Mouse (Mus musculus): ENCODE results near the gene Mad2l2.
"Not testable (repeated sequence)": the region's sequence is repeated elsewhere in the genome, so short reads cannot be mapped to it uniquely, and the experiment has no call there.

The Mad2l2 gene

DNA sequence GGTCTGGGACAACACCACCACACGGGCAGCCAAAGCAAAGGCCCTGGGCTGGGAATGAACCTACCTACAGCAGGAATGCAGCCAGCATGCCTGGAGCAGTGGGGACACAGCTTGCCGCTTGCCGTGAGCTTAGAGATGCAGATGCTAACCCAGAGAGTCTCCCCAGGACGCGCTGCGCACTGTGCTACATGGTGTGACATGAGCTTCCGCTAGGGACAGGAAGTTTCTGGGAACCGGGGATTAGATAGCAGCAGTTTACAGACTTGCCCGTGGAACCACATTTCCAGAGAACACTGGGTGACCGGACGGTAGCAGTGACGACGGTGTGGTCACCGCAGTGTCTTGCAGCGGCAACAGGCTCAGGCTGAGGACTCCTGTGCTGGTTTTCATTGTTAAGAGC, 39.4 kb downstream of the Mad2l2 start:
- no peak for DNase-seq (ENCODE audit: low spot score in 2 of 2)

DNA sequence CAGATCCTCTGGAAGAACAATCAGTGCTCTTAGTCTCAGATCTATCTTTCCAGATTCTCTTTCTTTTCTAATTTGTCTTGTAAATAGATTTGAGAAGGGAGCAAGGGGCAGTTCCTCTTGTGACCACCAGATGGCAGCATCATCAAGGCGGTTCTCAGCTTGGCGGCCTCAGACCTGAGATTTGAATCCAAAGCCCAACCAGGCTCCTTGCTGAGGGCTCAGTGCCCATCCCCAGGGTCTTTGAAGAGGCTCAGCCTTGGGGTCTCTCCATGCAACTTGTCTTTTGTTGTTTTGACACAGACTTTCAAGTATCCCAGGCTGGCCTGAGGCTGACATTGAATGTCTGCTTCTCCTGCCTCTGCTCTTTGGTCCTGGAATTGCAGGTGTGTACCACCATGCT, 40.7 kb downstream of the Mad2l2 start:
- DNase-seq (ENCODE audit: low spot score in 2 of 2): peak in 1 of 2 experiments; percentile 23

DNA sequence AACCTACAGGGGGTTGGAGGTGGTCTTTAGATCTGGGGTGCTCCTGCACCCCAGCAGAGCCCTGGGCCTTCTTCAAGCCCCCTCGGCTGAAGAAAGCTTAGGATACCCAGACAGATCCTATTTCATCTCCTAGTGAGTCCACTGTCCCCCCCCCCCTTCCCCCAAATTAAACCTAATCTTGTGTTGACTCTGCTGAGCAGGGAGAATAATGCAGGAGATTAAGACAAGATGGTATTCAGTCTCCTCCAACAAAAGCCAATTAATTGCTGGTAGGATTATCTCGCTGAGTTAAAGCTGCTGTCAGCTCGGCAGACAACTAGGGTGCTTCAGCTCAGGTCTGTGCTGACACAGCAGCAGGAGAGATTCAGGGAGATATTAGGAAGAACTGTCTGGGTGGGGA, 41.1 kb downstream of the Mad2l2 start:
- no peak for DNase-seq (ENCODE audit: low spot score in 2 of 2)

DNA sequence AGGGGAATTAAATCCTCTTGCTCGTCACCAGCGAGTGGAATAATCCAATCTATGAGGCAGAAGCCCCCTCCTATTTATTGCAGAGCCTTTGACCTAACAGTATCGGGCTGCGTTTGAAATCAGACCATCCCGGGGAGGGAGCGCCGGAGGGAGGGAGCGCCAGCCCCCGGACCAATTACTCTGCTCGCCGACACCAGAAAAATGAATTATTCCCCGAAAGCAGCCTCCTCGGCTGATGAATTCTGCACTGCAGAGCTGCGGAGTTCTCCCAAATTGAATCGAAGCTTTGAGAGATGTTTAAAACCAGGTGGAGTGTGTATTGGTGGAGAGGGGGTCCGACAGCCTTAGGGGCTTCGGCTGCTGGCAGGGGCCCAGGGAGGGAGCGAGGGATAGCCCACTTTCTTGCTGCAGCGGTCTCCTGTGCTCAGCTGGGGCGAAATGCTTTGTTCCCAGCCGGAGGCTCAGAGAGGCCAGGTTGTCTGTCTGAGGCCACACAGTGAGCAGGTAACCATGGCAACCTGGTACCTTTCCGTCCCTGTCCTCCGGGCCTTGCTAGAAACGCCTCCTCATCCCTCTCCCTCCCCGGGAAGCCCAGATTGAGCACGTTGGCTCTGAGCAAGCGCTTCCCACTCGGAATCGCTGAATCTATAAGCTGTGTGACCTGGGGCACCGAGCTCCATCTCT, 43.8 kb downstream of the Mad2l2 start:
- DNase-seq (ENCODE audit: low spot score in 2 of 2): no peak

DNA sequence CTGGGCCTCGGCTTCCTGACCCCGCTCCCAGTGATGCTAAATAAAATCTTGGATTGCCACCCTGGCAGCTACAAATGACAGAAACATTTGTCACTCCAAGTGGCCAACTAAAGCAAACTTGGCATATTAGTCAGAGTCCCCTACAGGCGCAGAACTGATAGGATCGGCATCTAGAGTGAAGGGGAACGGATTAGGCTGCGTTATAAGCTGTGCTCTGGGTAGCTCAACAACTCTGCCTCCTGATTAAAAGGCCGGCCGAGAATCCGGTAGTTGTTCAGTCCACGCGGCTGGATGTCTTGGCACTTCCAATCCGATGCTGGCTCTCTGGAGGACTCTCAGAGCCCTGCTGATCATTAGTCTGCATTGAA, 44.3 kb downstream of the Mad2l2 start:
- no peak for DNase-seq (ENCODE audit: low spot score in 2 of 2)

DNA sequence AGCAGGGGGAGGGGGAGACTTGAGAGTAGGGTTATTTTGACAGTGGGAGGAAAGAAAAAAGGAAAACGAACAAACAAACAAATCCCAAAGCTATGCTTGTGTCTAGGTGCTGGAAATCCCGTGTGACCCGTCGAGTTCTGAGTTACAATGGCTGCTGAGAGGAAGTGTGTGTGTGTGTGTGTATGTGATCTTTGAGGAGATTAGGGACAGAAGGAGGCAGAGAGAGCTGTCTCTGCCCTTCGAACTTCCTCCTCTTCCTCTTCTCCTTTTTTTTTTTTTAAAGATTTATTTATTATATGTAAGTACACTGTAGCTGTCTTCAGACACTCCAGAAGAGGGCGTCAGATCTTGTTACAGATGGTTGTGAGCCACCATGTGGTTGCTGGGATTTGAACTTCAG, 46.4 kb downstream of the Mad2l2 start:
- DNase-seq (ENCODE audit: low spot score in 2 of 2): not testable (repeated sequence)

DNA sequence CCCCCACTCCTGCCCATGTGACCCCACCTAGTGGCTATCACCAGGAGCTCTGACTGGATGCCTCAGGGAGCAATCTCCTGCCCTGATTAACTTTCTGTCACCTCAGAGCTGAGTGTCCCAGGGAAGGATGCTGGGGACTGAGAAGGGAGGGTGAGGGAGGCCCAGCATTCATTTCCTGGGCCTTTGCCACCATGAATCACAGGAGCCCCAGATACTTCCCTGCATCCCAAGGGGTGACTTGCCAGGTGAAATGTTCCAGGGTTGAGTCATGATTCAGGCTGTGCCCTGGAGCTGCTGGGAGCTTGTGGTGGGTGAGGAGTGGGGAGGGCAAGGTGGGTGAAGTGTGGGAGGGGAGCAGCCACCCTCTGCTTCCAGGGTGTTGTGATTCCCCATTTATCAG, 47.5 kb downstream of the Mad2l2 start:
- DNase-seq (ENCODE audit: low spot score in 2 of 2): no peak

DNA sequence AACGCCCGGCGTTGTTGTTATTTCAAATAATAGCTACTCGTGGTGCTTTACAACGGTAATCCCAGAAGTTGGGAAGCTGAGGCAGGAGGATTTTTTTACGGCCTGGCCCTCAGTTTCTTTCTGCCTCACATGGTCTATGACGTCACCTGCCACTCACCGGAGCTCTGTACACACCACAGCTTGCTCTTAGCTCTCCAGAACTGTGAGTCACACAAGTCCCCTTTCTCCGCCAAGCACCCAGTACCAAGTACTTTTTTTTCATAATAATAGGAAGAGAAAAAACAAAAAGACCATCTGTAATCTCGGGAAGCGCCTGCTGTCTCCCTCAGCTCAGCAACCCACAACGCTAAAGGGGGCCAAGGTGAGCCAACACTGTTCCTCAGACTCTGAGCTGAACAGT, 51.3 kb downstream of the Mad2l2 start:
- DNase-seq (ENCODE audit: low spot score in 2 of 2): no peak

DNA sequence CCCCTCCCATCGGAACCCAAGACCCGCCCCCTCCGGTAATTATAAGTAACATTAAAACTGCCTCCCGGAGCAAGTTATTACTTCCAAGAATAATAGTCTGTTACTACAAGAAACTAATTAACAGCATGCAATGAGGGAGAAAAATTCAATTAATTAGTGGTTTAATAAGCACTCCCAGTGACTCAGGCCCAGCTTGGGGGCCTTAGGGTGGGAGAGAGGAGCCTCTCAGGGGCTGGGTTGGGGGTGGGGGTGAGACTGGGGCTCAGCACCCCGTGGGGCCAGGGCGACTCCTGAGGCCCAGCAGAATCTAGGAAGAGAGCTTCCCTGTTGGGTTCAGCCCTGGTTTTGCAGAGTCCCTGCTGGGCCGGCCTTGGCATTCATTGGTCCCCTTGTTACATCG, 52.2 kb downstream of the Mad2l2 start:
- DNase-seq (ENCODE audit: low spot score in 2 of 2): no peak

DNA sequence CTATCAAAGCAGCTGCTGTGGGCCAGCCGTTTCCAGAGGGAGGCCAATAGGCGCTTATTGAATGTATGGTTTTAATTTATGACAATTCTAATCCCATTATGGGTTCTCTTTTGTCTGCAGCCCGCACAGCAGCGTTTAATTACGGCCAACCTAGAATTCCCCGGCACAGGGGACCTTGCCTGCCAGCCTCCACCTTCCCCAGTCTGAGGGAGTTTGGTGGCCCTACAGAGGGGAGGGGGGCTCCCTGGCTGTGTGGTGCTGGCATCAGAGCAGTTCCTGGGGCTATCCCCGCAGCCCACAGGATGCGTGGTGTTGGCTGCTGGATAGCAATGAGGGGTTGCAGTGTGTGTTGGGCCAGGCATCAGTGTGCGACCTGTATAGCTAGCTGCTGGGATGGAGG, 54.4 kb downstream of the Mad2l2 start:
- no peak for DNase-seq (ENCODE audit: low spot score in 2 of 2)

DNA sequence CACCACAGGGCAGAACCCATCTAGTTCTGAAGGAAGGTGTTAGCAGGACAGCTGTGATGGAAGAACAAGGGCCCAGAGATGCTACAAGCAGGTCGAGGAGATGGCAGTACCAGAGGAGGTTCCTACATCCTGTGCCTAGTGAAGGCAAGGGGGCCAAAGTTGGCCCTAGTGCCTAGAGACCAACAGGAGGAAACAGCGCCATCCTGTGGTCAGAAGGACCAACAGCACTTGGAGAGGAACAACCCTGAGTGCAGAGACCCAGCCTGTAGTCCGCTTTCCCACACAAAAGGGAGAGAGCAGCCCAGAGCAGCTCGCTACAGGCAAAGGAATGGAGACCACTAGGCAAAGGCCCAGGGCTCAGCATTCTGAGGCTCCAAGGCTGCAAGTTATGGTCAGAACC, 55.6 kb downstream of the Mad2l2 start:
- DNase-seq (ENCODE audit: low spot score in 2 of 2): no peak

DNA sequence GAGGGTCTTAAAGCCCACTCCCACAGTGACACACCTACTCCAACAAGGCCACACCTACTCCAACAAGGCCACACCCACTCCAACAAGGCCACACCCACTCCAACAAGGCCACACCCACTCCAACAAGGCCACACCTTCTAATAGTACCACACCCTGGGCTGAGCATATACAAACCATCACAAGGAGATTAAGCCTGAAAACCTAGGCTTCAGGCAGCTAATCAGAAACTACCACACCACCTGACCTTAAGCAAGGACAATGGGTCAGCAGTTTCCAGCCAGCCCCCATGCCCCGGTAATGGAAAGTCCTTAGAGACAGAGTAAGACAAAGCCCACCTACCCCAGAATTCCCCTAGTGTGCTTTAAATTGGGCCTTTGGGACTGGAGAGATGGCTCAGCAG, 58.6 kb downstream of the Mad2l2 start:
- DNase-seq (ENCODE audit: low spot score in 2 of 2): not testable (repeated sequence)

DNA sequence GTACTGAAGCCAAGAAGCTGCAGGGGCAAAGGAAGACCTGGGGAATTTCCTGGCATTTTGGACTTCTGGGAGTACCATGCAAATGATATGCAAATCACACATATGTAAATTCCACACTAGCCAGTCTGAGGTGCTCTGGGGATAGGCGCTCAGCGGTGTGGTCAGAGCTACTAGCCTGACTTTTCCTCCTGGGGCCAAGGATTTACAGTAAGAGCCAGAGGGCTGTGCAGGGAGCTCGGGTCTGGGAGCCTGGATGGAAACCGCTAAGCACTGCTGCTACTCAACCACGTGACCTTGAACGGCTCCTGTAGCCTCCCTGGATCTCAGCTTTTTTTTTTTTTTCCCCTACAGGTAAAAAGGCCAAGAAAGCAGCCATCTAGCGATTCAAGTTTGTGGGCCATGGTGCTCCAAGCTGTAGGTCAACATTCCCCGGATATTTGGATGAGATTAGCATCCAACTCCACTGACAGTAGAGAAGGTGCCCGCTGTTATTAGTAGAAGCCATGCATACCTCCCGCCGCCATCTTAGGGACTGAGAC, 62.6 kb downstream of the Mad2l2 start:
- no peak for DNase-seq (ENCODE audit: low spot score in 2 of 2)

DNA sequence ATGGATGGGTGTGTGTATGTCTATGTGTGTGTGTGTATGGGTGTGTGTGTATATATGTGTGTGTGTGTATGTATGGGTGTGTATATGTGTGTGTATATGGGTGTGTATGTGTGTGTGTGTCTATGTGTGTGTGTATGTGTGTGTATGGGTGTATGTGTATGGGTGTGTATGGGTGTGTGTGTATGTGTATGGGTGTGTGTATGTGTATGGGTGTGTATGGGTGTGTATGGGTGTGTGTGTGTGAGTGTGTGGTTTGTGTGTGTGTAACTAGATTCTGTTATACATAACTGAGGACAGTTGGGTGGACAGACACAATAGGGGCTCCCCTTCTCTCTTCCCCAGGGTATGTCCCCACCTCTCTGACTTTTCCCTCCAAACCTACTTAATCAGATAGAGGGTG, 64.2 kb downstream of the Mad2l2 start:
- DNase-seq (ENCODE audit: low spot score in 2 of 2): no peak

All from spleen, postnatal 36 days (tissue).